Mouse (Mus musculus) intestine, embryonic 14.5 days (tissue): ENCODE measurements at regions not wholly inside any gene's neighbourhood (a gene's known extent, or its start where the extent isn't known, plus 50 kb on each side); places are given as distances from the start of the nearest gene placed in this dataset.

Experiments
- ATAC-seq: fragments of 200-750 bp; cut with Nextera tagmentation; replicated peaks from 2 replicates; pipeline ENCODE4 v1.8.0; 2017; ENCODE audit warnings: low read depth, moderate number of reproducible peaks, moderate TSS enrichment, moderate library complexity; ENCODE audit not compliant: low FRiP score, low TSS enrichment
- DNase-seq: peaks from one replicate; pipeline ENCODE4 v3.0.0-alpha.2; 2018; ENCODE audit warnings: low spot score
- H3K27ac ChIP-seq: fragments of 300-500 bp; sonication (generic); 2 replicates; pipeline ENCODE4 v1.5.1; 2014; ENCODE audit warnings: low read depth, mild to moderate bottlenecking, control low read depth
- H3K27me3 ChIP-seq: fragments of 300-500 bp; sonication (generic); replicated peaks from 2 replicates; pipeline ENCODE4 v1.6.1; 2014; ENCODE audit warnings: low read length, control low read depth; ENCODE audit not compliant: control insufficient read depth, insufficient read depth
- H3K36me3 ChIP-seq: fragments of 300-500 bp; sonication (generic); 2 replicates; pipeline ENCODE4 v1.6.1; 2014; ENCODE audit warnings: low read length, control low read depth; ENCODE audit not compliant: control insufficient read depth, insufficient read depth
- H3K4me1 ChIP-seq: fragments of 300-500 bp; sonication (generic); replicated peaks from 2 replicates; pipeline ENCODE4 v1.6.1; 2014; ENCODE audit warnings: low read length, control low read depth, mixed read lengths; ENCODE audit not compliant: control insufficient read depth, insufficient read depth
- H3K4me2 ChIP-seq: fragments of 300-500 bp; sonication (generic); 2 replicates; pipeline ENCODE4 v1.6.1; 2014; ENCODE audit warnings: low read length
- H3K4me3 ChIP-seq: fragments of 300-500 bp; sonication (generic); 2 replicates; pipeline ENCODE4 v1.5.1; 2014; ENCODE audit warnings: low read depth, low read length, control low read depth, mixed read lengths
- H3K9ac ChIP-seq: fragments of 300-500 bp; sonication (generic); 2 replicates; pipeline ENCODE4 v1.6.1; 2014; ENCODE audit warnings: mild to moderate bottlenecking, low read length
- H3K9me3 ChIP-seq: fragments of 300-500 bp; sonication (generic); 2 replicates; pipeline ENCODE4 v1.6.1; 2016; ENCODE audit warnings: low read length, control low read depth; ENCODE audit not compliant: control insufficient read depth
- WGBS: fragments of 180-500 bp; shearing (Covaris S2); extraction: QIAGEN DNeasy Blood & Tissue Kit; methylation state at CpG from one replicate; pipeline ENCODE4 v1.1.7; 2014; 5-methylcytosine and 5-hydroxymethylcytosine counted together

DNA sequence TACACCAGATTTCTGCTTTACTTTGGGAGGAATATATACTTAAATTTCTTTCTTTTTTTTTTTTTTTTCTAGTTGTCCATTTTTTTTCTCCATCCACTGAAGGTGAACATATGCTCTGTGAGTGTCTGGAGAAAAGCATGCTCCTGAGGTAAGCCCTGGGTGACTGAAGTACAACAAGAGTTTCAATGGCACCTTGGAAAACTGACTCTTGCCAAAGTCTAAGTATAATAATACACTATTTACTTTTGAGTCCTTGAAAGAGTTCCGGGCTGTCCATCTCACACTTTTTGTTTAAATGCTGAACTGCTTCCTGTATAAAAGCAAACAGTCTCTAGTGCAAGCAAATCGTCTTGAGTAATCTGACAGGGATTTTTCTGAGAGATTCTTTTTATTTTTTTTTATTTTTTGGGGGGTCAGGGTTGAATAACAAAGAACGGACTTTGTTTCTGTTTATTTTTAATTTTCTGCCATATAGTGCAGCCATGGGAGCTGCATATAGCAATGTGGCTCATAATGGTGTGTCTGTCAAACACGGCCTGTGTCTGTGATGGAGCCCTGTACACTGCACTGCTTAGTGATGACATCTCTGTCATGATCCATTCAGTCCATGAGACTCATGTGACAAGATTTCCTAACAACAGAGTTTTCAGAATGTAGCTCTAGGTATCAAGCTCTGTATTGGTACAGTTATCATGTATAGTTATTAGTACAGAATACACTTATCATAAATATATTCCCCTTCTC, 119.3 kb downstream of the Btg1 start:
- Histone ChIP-seq H3K4me1 (no peaks in the 10 kb centered on the region), H3K9ac (no peak overlapping the region), H3K36me3 (no peaks in the 10 kb centered on the region), H3K27me3 (no peaks in the 10 kb centered on the region), H3K27ac (no peak overlapping the region), H3K9me3 (no peaks in the 10 kb centered on the region), H3K4me3 (no peak overlapping the region), H3K4me2 (no peak overlapping the region)
- 43% methylated on average over 4 of the region's 4 CpGs for WGBS
- no peak for DNase-seq
- ATAC-seq = no peak

DNA sequence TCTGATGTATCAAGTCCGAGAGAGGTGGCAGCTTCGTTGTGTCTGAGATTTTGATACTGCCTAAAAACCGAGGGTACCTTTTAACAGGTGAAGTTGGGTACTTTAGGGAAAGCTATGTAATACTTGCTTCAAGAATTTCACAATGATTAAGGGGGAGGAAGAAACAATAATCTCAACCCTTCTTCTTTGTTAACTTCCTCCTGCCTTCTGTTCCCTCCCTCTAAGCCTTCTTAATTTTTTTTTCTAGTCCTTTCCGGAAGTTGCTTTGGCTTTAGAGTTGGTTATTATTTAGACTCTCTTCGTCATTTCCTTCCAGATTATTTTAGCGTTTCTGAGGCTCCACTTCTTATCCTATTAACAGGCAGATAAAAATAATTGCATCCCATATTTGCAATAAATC, 121.2 kb downstream of the Btg1 start:
- H3K9me3 ChIP-seq = no peaks in the 10 kb centered on the region
- no peak overlapping the region for H3K27ac ChIP-seq
- no peak overlapping the region for H3K4me2 ChIP-seq
- H3K27me3 ChIP-seq = no peaks in the 10 kb centered on the region
- no peaks in the 10 kb centered on the region for H3K36me3 ChIP-seq
- H3K4me3 ChIP-seq = no peak overlapping the region
- H3K4me1 ChIP-seq = no peaks in the 10 kb centered on the region
- 86% methylated on average over 6 of the region's 6 CpGs for WGBS
- DNase-seq (no peak), ATAC-seq (no peak)
- H3K9ac ChIP-seq = no peak overlapping the region

DNA sequence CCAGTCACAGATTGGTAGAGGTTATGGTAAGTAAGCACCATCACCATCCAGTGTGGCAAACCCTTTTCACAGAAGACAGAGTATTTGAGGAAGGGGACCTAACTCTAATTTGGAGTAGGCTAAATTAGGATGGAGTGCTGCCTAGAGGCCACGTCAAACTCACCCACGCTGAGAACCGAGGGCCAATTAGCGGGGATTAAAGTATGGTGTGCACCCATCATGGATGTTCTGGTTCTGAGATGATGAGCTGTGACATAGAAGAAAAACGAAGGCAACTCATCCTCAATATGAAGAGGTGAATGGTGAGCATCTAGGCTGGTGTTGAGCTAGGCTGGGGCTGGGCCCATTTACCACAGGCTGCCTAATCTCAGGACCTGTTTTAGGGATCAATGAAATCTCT, 121.8 kb downstream of the Btg1 start:
- no peak for ATAC-seq

DNA sequence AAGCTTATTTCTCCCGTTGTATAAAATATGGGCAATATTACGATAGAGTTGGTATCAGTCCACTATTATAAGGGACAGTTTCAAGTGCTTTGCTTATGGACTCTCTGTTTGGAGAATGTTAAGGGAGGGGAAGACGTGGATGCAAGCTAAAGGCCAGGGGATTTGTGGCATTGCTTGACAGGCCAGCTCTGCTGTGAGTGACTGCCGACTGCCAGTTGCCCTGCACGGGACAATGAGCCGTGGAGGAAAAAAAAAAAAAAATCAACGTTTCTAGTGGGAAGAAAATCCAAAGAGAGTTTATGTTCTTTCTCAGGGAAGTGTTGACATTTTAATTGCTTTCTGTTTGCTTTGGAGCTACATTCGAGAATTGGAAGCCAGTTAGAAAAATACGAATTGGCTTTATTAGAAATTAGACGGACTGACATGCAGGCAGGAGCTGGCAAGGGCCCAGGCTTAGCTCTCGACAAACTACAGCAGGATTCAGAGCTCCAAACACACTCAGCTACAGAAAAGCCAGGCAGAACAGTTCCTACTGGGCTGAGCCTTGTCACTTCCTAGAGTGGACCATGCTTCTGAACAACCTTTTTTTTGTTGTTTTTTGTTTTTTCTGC, 127.5 kb downstream of the Btg1 start:
- ATAC-seq = no peak

More for the DNA sequence above, 121.8 kb downstream of the Btg1 start:
- Histone ChIP-seq H3K4me2 (no peak overlapping the region), H3K4me1 (no peaks in the 10 kb centered on the region), H3K9me3 (no peaks in the 10 kb centered on the region), H3K4me3 (no peak overlapping the region), H3K27me3 (no peaks in the 10 kb centered on the region), H3K9ac (no peak overlapping the region), H3K27ac (no peak overlapping the region), H3K36me3 (no peaks in the 10 kb centered on the region)
- no peak for DNase-seq
- WGBS = 94% methylated on average over 5 of the region's 5 CpGs

DNA sequence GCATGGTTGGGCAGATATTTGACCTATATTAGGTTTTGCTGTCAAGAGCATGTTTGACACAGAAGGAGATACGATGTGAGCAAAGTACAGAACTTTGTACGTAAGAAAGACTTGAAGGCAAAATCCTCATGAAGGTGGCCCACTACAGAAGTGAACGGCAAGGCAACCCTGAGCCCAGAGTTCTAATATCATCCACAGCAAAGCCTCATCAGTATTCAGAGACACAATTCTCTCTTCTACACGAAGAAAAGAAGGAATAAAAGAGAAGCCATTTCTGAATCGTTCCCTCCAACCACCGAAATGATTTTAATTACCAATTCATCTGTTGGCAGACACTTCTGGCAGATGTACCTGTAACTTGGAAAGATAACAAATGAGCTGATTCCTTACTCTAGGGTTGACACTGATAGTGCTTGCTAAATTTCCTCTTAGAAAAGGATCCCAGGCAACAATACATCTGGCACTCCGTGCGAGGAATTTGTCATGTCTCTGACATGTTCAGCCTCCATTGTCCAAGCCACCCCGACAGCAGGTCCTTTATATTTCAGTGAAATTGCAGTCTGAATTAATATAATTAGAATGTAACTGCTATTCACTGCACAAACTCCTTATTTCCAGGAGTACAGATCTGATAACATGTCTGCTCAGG, 130.3 kb downstream of the Btg1 start:
- H3K4me3 ChIP-seq = no peak overlapping the region
- ATAC-seq = no peak
- no peaks in the 10 kb centered on the region for H3K27me3 ChIP-seq
- no peaks in the 10 kb centered on the region for H3K9me3 ChIP-seq
- no peaks in the 10 kb centered on the region for H3K36me3 ChIP-seq
- no peak overlapping the region for H3K27ac ChIP-seq
- H3K4me2 ChIP-seq = no peak overlapping the region
- DNase-seq = no peak
- H3K4me1 ChIP-seq = peaks cover 31% of the 10 kb centered on the region
- no peak overlapping the region for H3K9ac ChIP-seq
- 84% methylated on average over 9 of the region's 9 CpGs for WGBS

More for the DNA sequence above, 127.5 kb downstream of the Btg1 start:
- Histone ChIP-seq H3K4me1 (peaks cover 13% of the 10 kb centered on the region), H3K27ac (peak overlapping the region; percentile 16; the same call in 1 of the 2 replicates), H3K9ac (no peak overlapping the region), H3K36me3 (no peaks in the 10 kb centered on the region), H3K4me2 (peak overlapping the region; percentile 28; the same call in 1 of the 2 replicates), H3K27me3 (no peaks in the 10 kb centered on the region), H3K9me3 (no peaks in the 10 kb centered on the region), H3K4me3 (no peak overlapping the region)
- no peak for DNase-seq
- WGBS = 22% methylated on average over 11 of the region's 11 CpGs

DNA sequence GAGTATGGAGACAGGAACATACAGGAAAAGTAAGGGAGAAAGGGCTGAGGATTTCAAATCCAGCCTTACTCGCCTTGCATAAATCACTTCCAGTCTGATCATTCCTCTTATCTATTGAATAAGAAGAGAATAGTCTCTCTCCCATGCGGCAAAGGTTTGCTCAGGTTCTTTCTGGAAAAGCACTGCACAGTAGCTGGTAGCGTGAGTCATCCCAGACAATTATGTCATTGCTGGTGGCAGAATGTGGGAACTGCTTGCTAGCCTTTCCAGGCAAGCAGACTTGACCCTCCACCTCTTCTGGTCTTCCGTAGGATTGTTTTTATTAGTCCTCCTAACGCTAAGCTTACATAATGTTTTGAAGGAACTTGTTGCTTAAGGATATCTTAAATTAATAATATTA, 134.1 kb downstream of the Btg1 start:
- DNase-seq (no peak), ATAC-seq (peak; percentile 55; the same call in 1 of the 2 replicates)
- H3K9me3 ChIP-seq = no peaks in the 10 kb centered on the region
- H3K36me3 ChIP-seq = no peaks in the 10 kb centered on the region
- WGBS = 29% methylated on average over 5 of the region's 5 CpGs
- H3K4me1 ChIP-seq = peaks cover 22% of the 10 kb centered on the region
- H3K4me3 ChIP-seq = no peak overlapping the region
- no peak overlapping the region for H3K9ac ChIP-seq
- H3K27me3 ChIP-seq = no peaks in the 10 kb centered on the region
- peak overlapping the region; percentile 46 for H3K4me2 ChIP-seq
- peak overlapping the region; percentile 24; the same call in 1 of the 2 replicates for H3K27ac ChIP-seq

DNA sequence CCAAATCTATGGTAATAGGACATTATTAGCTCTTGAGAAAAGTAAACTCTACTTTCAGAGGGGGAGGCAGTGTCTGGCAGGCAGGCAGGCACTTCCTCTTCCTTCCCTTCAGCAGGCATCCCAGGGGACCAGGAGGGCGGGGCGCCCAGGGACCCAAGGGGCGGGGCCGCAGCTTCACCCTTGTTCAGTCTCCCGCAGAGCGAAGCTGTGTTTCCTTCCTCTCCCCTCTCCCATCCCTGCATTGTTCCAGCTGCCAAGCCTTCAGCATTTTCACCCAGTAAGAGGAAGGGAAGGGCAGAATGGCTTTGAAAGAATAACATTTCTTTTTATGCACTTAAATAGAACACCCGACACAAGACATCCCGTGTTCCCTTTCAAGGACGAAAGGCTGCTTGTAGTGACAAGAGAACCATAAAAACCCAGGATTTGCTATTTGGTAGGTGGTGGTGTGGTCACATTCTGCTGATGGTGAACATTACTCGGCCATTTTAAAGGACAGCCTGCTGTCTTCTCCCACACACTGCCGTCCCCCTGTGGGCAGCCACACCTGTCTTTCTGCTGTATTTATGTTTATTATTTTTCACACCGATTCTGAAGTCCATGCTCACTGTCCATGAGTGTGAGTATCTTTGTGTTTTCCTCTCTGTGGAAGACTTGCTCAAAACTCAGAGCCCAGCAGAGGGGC, 134.9 kb downstream of the Btg1 start:
- Histone ChIP-seq H3K4me1 (peaks cover 22% of the 10 kb centered on the region), H3K9me3 (no peaks in the 10 kb centered on the region), H3K4me2 (peak overlapping the region; percentile 46), H3K36me3 (no peaks in the 10 kb centered on the region), H3K4me3 (peak overlapping the region; percentile 18; the same call in 1 of the 2 replicates), H3K27ac (peak overlapping the region; percentile 24), H3K27me3 (no peaks in the 10 kb centered on the region), H3K9ac (0 out of 2 replicates have a peak overlapping the region, but pooled peaks have one; percentile 2)
- DNase-seq = peak; percentile 85
- WGBS = 9% methylated on average over 12 of the region's 12 CpGs
- peak; percentile 88 for ATAC-seq

DNA sequence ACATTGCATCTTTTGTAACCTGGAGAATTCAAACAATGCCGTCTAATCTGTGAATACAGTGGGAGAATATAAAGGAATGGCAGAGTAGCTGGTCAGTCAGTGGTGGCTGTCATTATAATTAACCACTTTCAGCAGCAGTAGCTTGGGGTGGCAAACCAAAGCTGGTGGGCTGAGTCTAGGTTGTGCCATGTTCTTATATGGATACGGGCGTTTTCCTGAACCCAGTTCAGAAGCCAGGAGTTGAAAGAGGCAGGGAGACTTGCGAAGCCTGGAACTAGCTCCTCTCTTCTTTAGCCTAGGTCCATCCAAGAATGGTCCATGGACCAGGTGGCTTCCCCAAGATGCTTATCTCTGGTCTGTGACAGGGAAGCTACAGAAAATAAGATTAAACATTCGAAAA, 135.7 kb downstream of the Btg1 start:
- H3K9me3 ChIP-seq = no peaks in the 10 kb centered on the region
- no peak overlapping the region for H3K27ac ChIP-seq
- 90% methylated on average over 5 of the region's 5 CpGs for WGBS
- H3K4me2 ChIP-seq = no peak overlapping the region
- no peak overlapping the region for H3K9ac ChIP-seq
- no peak for ATAC-seq
- H3K27me3 ChIP-seq = no peaks in the 10 kb centered on the region
- H3K36me3 ChIP-seq = no peaks in the 10 kb centered on the region
- peaks cover 22% of the 10 kb centered on the region for H3K4me1 ChIP-seq
- DNase-seq = no peak
- H3K4me3 ChIP-seq = no peak overlapping the region
